Mouse (Mus musculus): Measurements from ENCODE around the gene Svip. TPM values are rescaled to one million over a fixed set of nuclear protein-coding genes. Genes with fewer than 3 reads are reported as not detected.

Gene Svip
- 1 to 10 TPM in 1 of 2 experiments, not detected in 1; 2.6 TPM for polyA plus RNA-seq (2017; shearing (Covaris generic))

DNA sequence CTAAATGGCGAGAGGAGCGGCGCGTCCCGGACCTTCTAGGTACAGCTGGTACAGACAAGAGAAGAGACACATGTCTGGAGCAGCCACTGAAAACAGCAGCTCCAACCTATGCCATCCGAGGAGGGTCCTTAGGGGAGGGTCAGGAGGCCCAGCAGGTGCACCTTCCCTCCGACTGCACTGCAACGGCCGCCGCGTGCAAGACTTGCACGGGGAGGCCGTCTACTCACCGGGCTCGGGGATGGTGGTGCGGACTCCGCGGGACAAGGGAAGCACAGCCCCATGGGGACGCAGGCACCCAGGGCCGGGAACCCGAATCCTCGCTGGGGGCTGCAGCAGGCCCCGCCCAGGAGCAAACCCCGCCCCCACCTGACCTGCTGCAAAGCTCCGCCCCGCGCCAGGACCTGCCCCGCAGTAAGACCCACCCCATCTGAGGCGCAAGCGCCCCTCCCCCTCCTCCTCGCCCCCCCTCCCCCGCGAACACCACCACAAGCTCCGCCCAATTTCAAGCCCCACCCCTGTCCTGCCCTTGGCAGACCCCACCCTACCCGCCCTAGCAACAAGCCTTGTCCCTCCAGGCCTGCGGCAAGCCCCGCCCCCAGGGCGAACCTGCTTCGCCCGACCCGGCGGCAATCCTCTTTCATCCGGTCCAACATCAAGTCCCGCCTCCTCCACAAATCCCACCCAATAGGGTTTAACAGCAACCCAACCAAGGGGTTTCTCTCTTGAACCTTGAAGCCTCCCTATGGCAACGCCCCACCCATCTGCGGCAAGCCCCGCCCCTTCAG is at the start of gene Svip:
TSS of gene Svip (minus strand) at position 508 of the 785 bp plus-strand sequence.

DNA sequence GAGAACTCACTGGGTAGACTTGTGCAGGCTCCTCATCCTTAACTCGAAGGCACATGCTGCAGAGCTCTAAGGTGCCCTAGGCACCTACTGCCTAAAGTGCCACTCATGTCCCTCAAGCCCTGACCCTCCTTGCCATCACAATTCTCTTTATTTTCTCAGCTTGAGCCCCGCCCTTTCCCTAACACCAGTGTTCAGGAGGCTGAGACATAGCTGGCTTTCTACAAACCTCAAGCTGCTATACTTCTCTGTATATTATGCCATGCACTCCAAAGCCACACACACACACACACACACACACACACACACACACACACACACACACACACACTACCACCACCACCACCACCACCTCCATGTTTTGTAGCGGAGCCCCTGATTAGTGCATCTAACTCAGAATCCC is 9.8 kb upstream of the Svip start, which contains the start of gene 1700015G11Rik:
TSS of gene 1700015G11Rik (minus strand) at position 101 of the 400 bp plus-strand sequence.

Other genes with a start within 250 kb of the Svip start
- gene Gas2, start 144.0 kb downstream of the Svip start, polyA plus RNA-seq (2017; shearing (Covaris generic)), result 1 to 10 TPM; 6.2 TPM
- 10 to 100 TPM; 11.4 to 20.6 TPM for gene Fancf, start 143.8 kb downstream of the Svip start, polyA plus RNA-seq (2017; shearing (Covaris generic))
- not detected for gene 1700015G11Rik, start 9.7 kb upstream of the Svip start, polyA plus RNA-seq (2017; shearing (Covaris generic))

Data from inflammation-experienced regulatory T-cells (primary cell).